Mouse (Mus musculus) ES-Bruce4 (cell line): ENCODE data around the gene Abo.

Experiments used
- CTCF ChIP-seq: IDR thresholded peaks from one replicate; pipeline ENCODE4 v1.8.1; 2011; ENCODE audit warnings: low read depth, low read length
- POLR2A ChIP-seq: IDR thresholded peaks from one replicate; pipeline ENCODE4 v1.8.1; 2011; ENCODE audit warnings: low read length; ENCODE audit not compliant: insufficient read depth

DNA sequence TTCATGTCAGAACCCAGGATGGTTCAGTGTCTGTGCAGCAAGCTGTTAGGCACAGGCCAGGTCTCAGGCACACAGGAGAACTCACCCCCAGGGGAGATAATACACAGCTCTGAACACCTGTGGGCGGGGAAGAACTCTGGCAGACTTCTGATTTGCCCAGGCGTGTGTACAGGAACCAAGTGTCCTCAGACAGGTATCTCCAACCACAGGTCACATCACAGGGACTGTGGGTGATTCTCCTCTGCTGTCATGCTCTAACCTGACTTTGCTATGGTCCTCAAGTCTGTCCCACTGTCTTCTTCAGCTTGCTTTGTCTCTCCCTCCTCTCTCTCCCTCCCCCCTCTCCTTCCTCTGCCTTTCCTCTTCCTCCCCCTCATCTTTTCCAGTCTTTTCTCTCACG, at the start of gene Abo:
- TF ChIP-seq CTCF (no peak), POLR2A (no peak)
